Mouse (Mus musculus) hindbrain, embryonic 16.5 days (tissue): ENCODE results near the gene Ccin. TPM values are rescaled to one million over a fixed set of nuclear protein-coding genes. Genes with fewer than 3 reads are reported as not detected.

Experiments
- ATAC-seq: fragments of 200-750 bp; cut with Nextera tagmentation; 2 replicates; pipeline ENCODE4 v1.8.0; 2017; ENCODE audit warnings: moderate TSS enrichment, moderate library complexity
- H3K27ac ChIP-seq: fragments of 300-500 bp; sonication (generic); 2 replicates; pipeline ENCODE4 v1.5.1; 2014; ENCODE audit warnings: low read depth, mild to moderate bottlenecking, control low read depth, low read length, moderate library complexity
- H3K27me3 ChIP-seq: fragments of 300-500 bp; sonication (generic); replicated peaks from 2 replicates; pipeline ENCODE4 v1.6.1; 2014; ENCODE audit warnings: low read length; ENCODE audit not compliant: control insufficient read depth, insufficient read depth
- H3K36me3 ChIP-seq: fragments of 300-500 bp; sonication (generic); 2 replicates; pipeline ENCODE4 v1.6.1; 2014; ENCODE audit warnings: mild to moderate bottlenecking, low read length, moderate library complexity, mixed read lengths; ENCODE audit not compliant: control insufficient read depth, insufficient read depth
- H3K4me1 ChIP-seq: fragments of 300-500 bp; sonication (generic); 2 replicates; pipeline ENCODE4 v1.6.1; 2014; ENCODE audit warnings: low read depth, low read length; ENCODE audit not compliant: control insufficient read depth, insufficient read depth
- H3K4me2 ChIP-seq: fragments of 300-500 bp; sonication (generic); 2 replicates; pipeline ENCODE4 v1.6.1; 2014; ENCODE audit warnings: mild to moderate bottlenecking, low read length, control low read depth, moderate library complexity
- H3K4me3 ChIP-seq: fragments of 300-500 bp; sonication (generic); 2 replicates; pipeline ENCODE4 v1.5.1; 2014; ENCODE audit warnings: mild to moderate bottlenecking, low read length, control low read depth, moderate library complexity
- H3K9ac ChIP-seq: fragments of 300-500 bp; sonication (generic); 2 replicates; pipeline ENCODE4 v1.6.1; 2014; ENCODE audit warnings: low read depth, mild to moderate bottlenecking, control low read depth, low read length, moderate library complexity
- H3K9me3 ChIP-seq: fragments of 300-500 bp; sonication (generic); 2 replicates; pipeline ENCODE4 v1.6.1; 2014; ENCODE audit warnings: mild to moderate bottlenecking, low read length, moderate library complexity; ENCODE audit not compliant: control insufficient read depth
- WGBS: fragments of 180-500 bp; shearing (Covaris S2); extraction: QIAGEN DNeasy Blood & Tissue Kit; methylation state at CpG from one replicate; pipeline ENCODE4 v1.1.7; 2014; 5-methylcytosine and 5-hydroxymethylcytosine counted together
- polyA plus RNA-seq: library from polyadenylated mRNA; unstranded; fragments of >200 nt; fragmentation: Nextera tagmentation; extraction: Ambion mirVana; gene quantifications from 2 replicates; pipeline ENCODE4 v1.2.1, GENCODE M21; 2015

Ccin gene
- polyA plus RNA-seq, 1 experiment from 2014 or later, result not detected

GRCm38 (mm10) chr4:43959523-43960179, 23.6 kb upstream of the Ccin start:
- Histone ChIP-seq H3K36me3 (no peaks in the 10 kb centered on the region), H3K27ac (no peak overlapping the region), H3K9me3 (no peaks in the 10 kb centered on the region), H3K4me1 (peaks cover 12% of the 10 kb centered on the region), H3K4me2 (peak overlapping the region; percentile 99), H3K9ac (no peak overlapping the region), H3K27me3 (no peaks in the 10 kb centered on the region), H3K4me3 (no peak overlapping the region)
- no peak for ATAC-seq
- 77% methylated on average over 9 of the region's 9 CpGs for WGBS

DNA sequence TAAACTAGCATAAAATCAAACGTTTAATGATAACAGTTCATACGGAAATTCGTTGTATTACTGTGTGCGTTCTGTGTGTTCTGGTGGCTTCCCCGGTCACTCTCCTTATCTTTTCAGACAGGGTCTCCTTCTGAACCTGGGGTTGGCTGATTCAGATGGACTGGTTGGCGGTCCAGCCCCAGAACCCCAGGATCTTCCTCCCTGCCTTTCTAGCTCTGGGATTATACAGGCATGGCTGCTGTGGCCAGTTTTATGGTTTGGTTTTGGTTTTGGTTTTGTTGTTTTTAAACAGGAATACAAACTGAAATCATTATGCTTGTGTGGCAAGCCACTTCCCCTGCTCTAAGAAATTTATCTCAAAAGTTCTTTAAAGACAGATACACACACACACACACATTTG, 23.1 kb upstream of the Ccin start:
- Histone ChIP-seq H3K4me3 (no peak overlapping the region), H3K27ac (no peak overlapping the region), H3K4me2 (no peak overlapping the region), H3K4me1 (peaks cover 12% of the 10 kb centered on the region), H3K9me3 (no peaks in the 10 kb centered on the region), H3K27me3 (no peaks in the 10 kb centered on the region), H3K36me3 (no peaks in the 10 kb centered on the region), H3K9ac (no peak overlapping the region)
- WGBS, result 92% methylated on average over 6 of the region's 6 CpGs
- ATAC-seq, result no peak

DNA sequence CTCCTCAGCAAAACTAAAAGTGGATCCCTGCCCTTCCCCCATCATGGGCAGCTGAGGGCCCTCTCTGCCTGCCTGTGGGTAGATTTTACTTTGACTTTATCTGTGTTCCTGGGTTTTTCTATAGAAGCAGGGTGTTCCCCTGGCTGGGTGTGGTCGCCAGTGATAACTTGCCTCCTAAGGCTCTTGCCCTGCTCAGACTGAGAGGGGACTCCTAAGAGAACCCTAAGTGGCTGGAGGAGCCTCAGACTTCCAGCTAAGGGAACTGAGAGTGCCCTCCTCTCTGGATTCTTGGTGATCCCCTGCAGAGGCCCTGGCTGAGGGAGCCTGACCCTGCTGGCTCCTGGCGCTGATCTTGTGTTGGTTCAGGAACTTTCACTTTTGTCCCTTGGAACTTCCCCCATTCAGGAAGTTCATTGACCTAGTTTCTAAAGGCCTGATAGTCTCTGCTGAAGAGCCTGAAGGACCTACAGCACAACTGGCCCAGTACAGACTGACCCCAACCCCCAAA, 18.9 kb upstream of the Ccin start:
- no peak overlapping the region for H3K9ac ChIP-seq
- no peak overlapping the region for H3K27ac ChIP-seq
- no peak for ATAC-seq
- no peaks in the 10 kb centered on the region for H3K36me3 ChIP-seq
- no peak overlapping the region for H3K4me3 ChIP-seq
- H3K4me2 ChIP-seq, result no peak overlapping the region
- WGBS, result 70% methylated on average over 2 of the region's 2 CpGs
- H3K4me1 ChIP-seq, result peaks cover 5% of the 10 kb centered on the region
- no peaks in the 10 kb centered on the region for H3K27me3 ChIP-seq
- H3K9me3 ChIP-seq, result no peaks in the 10 kb centered on the region

DNA sequence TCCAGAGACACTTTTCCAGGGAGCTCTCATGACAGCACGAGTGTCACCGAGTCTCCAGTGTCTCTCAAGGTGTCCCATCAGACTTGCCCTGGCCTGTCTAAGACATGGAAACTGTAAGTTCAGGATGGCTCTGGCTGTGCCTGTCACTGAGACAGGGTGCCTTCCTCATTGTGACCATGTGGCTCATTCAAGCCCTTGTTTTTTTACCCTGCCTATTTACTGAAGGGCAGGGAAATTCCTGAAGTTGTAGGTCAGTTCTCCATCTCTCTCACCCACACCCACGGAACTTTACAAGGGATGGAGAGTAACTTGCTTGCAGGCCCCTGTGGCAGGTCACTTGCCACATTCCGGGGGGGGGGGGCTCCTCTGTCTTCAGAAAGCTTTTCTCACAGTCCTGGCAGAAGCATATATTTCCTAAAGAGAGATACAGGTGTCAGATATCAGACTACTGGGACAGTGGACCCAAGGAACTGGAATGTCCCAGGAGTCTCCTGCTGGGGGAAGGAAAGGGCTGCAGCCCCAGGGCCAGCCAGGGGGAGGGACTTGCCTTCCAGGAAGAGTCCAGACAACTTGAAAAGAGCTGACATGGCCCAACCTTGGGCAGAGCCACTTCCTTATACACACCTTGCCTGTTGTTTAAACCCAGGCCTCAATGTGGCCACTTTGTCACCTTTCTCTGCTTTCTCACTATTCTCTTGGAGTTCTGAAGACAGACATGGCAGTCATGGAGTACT, 18.2 kb upstream of the Ccin start:
- Histone ChIP-seq H3K4me3 (no peak overlapping the region), H3K9ac (no peak overlapping the region), H3K4me1 (peaks cover 6% of the 10 kb centered on the region), H3K27me3 (no peaks in the 10 kb centered on the region), H3K36me3 (no peaks in the 10 kb centered on the region), H3K4me2 (no peak overlapping the region), H3K27ac (no peak overlapping the region), H3K9me3 (no peaks in the 10 kb centered on the region)
- 48% methylated on average over 4 of the region's 4 CpGs for WGBS
- ATAC-seq, result no peak

- Histone ChIP-seq H3K9ac (no peak overlapping the region), H3K27ac (no peak overlapping the region), H3K9me3 (no peaks in the 10 kb centered on the region), H3K27me3 (no peaks in the 10 kb centered on the region), H3K4me1 (peaks cover 6% of the 10 kb centered on the region), H3K36me3 (no peaks in the 10 kb centered on the region), H3K4me2 (no peak overlapping the region), H3K4me3 (no peak overlapping the region)
- ATAC-seq, result no peak
- 86% methylated on average over 7 of the region's 7 CpGs for WGBS
These were observed 17.3 kb upstream of the Ccin start for GRCm38 (mm10) chr4:43965856-43966535.

DNA sequence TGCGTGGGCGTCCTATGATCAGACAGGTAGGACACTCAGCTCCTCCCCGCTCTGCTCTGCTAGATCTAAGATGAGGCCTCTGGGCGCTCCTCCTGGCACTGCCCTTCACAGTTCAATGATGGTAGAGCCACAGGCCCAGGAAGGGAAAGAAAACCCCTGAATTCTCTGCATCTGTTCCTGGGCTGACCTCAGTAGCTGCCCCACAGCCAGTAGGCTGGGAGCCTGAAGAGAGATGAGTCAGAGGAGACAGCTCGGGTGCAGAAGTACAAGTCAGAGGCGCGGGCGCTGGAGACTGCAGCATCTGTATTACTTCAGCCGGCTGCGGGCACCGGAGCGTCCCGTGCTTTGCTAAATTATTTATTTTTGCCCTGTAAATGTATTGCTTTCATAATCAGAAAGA, 14.6 kb upstream of the Ccin start:
- Histone ChIP-seq H3K4me3 (no peak overlapping the region), H3K27ac (no peak overlapping the region), H3K9me3 (no peaks in the 10 kb centered on the region), H3K27me3 (no peaks in the 10 kb centered on the region), H3K4me1 (peaks cover 14% of the 10 kb centered on the region), H3K9ac (peak overlapping the region; percentile 2; the same call in 1 of the 2 replicates), H3K36me3 (no peaks in the 10 kb centered on the region), H3K4me2 (no peak overlapping the region)
- ATAC-seq, result no peak
- WGBS, result 44% methylated on average over 13 of the region's 13 CpGs

- no peak overlapping the region for H3K4me2 ChIP-seq
- H3K9me3 ChIP-seq, result no peaks in the 10 kb centered on the region
- no peaks in the 10 kb centered on the region for H3K36me3 ChIP-seq
- H3K4me1 ChIP-seq, result peaks cover 16% of the 10 kb centered on the region
- WGBS, result 22% methylated on average over 4 of the region's 4 CpGs
- no peaks in the 10 kb centered on the region for H3K27me3 ChIP-seq
- no peak overlapping the region for H3K4me3 ChIP-seq
- no peak overlapping the region for H3K9ac ChIP-seq
- no peak for ATAC-seq
- H3K27ac ChIP-seq, result no peak overlapping the region
These were observed 13.9 kb upstream of the Ccin start for GRCm38 (mm10) chr4:43969373-43969772.

DNA sequence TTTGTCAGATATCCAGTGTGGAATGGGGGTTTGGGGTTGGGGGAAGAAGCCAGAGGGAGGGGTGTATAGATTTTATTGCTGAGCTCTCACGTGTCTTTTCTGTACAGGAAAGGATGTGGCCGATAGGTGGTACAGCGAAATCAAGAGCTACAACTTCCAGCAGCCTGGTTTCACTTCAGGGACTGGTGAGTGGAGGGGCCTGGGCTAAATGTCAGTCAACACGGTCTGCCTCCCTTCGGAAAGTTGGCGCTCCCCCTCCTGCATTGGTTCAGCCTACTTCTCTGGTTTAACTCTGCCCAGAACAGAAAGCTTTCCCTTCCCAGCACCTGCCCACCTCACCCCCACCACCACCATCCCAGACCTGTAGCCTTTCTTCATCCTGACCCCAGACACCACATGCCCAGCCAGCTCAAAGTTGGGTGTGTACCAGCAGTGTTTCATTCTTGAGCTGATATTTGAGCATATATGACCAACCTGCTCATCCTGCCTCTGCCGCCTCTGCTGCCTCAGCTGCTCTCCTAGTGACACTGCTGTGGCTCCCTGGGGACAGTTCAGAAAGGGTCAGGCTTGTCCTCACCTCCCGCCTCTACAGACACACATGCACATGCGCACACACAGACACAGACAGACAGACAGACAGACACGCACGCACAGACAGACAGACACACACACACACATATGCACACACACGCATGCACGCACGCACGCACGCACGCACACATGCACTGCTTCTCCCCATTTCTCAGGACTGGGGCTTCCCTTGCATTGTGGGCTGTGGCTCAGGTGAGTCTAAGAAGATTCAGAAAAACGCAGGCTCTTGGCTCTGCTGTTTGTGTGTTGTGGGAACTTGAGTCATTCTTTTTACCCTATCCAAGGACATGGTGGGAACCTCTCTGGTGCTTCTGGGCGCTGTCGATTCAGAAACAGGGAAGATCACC, 12.6 kb upstream of the Ccin start:
- no peak overlapping the region for H3K9ac ChIP-seq
- no peaks in the 10 kb centered on the region for H3K9me3 ChIP-seq
- peaks cover 16% of the 10 kb centered on the region for H3K4me1 ChIP-seq
- H3K4me3 ChIP-seq, result no peak overlapping the region
- no peak for ATAC-seq
- WGBS, result 84% methylated on average over 20 of the region's 20 CpGs
- H3K27me3 ChIP-seq, result no peaks in the 10 kb centered on the region
- no peak overlapping the region for H3K4me2 ChIP-seq
- H3K27ac ChIP-seq, result no peak overlapping the region
- no peaks in the 10 kb centered on the region for H3K36me3 ChIP-seq
